Mouse (Mus musculus): ENCODE results near the gene Palm2. TPM values are rescaled to one million over a fixed set of nuclear protein-coding genes. Genes with fewer than 3 reads are reported as not detected.

Gene Palm2
- not detected for total RNA-seq (2023)

DNA sequence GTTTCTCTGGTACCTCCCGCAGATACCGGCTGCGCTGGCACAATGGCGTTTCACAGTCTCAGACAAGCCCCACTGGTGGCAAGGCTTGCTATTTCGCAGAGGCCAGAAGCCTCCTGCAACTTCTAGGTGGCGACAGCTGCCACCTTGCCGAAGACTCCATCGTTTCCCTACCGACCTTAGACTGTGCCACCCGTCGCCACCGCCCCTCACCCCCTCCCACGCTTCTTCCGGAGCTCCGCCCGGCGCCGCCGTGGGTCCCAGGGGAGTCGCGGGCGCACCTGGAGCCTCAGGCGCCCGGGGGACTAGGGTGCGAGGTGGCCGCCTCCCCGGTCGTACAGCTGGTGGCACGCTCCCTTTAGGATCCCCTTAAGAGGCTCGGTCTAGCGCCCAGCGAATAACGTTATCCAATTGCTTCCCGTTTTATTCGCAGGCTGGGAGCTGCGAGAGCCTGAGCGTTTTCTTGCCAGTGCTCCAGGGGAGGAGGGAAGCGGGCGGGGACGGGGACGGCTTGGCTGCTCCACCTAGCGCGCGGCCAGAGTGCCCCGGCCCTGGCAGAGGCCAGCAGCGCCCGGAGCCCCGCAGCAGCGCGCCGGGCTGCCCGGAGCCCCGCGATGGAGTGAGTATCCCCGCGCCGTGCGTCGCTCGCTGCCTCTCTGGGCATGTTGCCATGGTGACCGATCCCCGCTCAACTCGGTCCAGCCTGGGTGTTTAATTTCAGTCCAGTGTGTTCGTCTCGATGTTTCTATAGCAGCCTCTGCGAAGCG, at the start of gene Palm2:
Gene Palm2, plus strand, starts transcription at position 307 of the 764 bp plus-strand sequence.

DNA sequence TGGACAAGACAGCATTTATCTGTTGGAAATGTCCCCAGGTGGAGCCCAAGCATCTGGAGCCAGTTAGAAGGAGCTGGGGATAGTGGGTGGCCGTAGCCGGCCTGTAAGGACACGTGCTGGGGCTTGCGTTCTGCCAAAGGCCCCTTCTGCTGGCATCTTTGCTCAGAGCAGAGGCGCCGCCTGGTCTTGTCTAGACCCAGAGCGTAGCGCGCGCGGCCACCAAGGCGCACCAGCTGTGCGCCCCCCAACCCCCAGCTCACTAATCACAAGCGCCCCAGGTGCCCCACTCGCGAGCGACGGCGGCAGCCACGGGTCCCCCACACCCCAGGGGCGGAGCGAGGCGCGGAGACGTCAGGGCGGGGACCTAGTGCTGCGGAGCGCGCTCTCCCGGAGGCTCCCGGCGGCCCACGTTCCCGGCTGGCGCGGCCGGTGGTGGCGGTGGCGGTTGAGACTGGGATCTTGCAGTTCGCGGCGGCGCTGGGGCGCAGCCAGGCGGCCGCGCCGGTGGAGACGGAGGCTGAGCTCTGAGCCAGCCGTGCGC, 133.7 kb downstream of the Palm2 start, which contains the start of gene Pakap:
Gene Pakap, plus strand, starts transcription at position 514 of the 541 bp plus-strand sequence.

DNA sequence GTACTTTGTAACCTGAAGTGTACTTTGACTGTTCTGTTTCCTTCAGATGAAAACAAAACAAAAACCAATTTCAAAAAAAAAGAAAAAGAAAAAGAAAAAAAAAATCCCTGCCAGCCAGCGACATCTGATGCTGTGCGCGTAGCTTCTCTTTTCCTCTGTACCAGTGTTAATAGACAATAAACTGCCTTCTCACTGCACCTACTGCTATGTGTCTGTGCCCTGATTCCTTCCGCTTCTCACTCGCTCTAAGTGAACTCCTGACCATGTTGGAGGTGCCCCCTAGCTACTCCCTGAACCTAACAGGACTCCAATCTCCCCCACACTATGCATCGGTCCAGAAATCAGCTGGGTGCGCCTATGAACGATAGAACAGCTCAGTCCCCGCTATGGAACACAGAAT, 283.3 kb downstream of the Palm2 start, which contains the start of gene Akap2:
Gene Akap2, plus strand, starts transcription at position 304 of the 400 bp plus-strand sequence.

Other genes with a start within 250 kb of the Palm2 start
- gene Ptpn3, start 132.4 kb upstream of the Palm2 start, total RNA-seq (2023): 1.9 TPM
- gene Pakap, start 133.9 kb downstream of the Palm2 start, total RNA-seq (2023): 0.71 TPM